Mouse (Mus musculus): ENCODE measurements around the gene Adamts17. TPM values are rescaled to one million over a fixed set of nuclear protein-coding genes. Genes with fewer than 3 reads are reported as not detected.
A peak's percentile ranks its signal among the peaks of the same experiment; 100 is the strongest.

Gene Adamts17
- polyA plus RNA-seq, 1 experiment from 2014 or later: 4.3 TPM

DNA sequence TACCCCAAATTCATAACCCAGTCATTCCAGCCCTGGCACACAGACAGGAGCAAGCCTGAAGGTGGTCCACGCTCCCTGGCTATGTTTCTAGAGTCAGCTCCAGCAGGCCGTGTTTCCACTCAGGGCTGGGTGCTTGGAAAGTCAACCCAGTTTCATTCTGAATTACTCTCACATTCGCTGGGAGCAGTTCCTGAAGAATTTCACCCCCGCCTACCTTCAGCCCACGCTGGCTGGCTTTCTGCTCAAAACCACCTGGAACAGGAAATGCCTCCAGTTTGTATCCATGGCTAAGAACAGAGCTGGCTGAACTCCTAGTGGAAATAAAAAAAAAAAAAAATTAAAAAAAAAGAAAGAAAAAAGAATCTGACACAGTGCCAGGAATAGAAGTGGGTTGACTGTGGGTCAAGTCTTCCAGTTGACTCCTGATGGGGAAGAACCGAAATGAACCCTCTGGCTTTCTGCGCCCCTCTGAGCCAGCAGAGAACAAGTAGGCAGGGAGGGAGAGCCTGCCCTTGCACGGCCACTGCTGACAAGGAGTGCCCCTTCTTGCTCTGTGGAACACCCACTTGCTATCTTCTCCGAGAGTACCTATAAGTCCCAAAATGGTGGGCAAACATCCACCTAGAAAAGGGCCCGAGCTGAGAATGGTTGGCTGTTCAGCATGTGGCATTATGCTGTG is 225.2 kb downstream of the Adamts17 start:
- H3K27ac ChIP-seq (ENCODE audit: low read depth, low read length): no peak overlapping the region
- no peak overlapping the region for H3K4me2 ChIP-seq (replicated peaks; ENCODE audit: low read depth, low read length)
- H3K4me3 ChIP-seq (ENCODE audit: low read length): no peak overlapping the region
- H3K9ac ChIP-seq (ENCODE audit: low read depth, low read length): no peak overlapping the region
- 83% methylated on average over 10 of the region's 10 CpGs for WGBS
- no peaks in the 10 kb centered on the region for H3K4me1 ChIP-seq (ENCODE audit: control insufficient read depth, insufficient read depth, low read length)
- no peaks in the 10 kb centered on the region for H3K9me3 ChIP-seq (ENCODE audit: control insufficient read depth, low read length)
- H3K27me3 ChIP-seq (ENCODE audit: control insufficient read depth, insufficient read depth, low read length): no peaks in the 10 kb centered on the region
- no peak for ATAC-seq (ENCODE audit: low FRiP score, low TSS enrichment)
- no peaks in the 10 kb centered on the region for H3K36me3 ChIP-seq (ENCODE audit: control insufficient read depth, insufficient read depth, low read length)

DNA sequence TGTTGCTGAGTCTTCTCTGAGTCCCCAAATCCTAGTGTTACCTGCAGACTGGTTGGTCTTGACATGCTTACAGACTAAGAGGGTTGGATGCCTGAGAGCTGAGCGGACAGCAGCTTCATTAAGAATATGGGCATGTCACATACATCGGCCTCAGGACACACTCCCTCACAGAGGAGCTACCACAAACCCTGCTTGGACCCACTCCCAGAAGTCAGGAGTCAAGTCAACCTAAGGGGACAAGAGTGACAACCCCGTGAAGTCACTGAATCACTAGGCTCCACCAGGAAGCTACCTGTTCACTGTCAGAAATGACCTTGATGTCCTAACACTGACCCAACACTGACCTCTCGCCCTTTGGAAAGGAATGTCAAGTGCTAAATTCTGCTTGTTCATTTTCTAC is 226.1 kb downstream of the Adamts17 start:
- H3K4me1 ChIP-seq (ENCODE audit: control insufficient read depth, insufficient read depth, low read length): no peaks in the 10 kb centered on the region
- no peaks in the 10 kb centered on the region for H3K36me3 ChIP-seq (ENCODE audit: control insufficient read depth, insufficient read depth, low read length)
- 85% methylated on average over 4 of the region's 4 CpGs for WGBS
- no peak overlapping the region for H3K9ac ChIP-seq (ENCODE audit: low read depth, low read length)
- no peak overlapping the region for H3K4me2 ChIP-seq (replicated peaks; ENCODE audit: low read depth, low read length)
- no peaks in the 10 kb centered on the region for H3K9me3 ChIP-seq (ENCODE audit: control insufficient read depth, low read length)
- H3K27me3 ChIP-seq (ENCODE audit: control insufficient read depth, insufficient read depth, low read length): no peaks in the 10 kb centered on the region
- H3K27ac ChIP-seq (ENCODE audit: low read depth, low read length): no peak overlapping the region
- no peak overlapping the region for H3K4me3 ChIP-seq (ENCODE audit: low read length)
- ATAC-seq (ENCODE audit: low FRiP score, low TSS enrichment): no peak

DNA sequence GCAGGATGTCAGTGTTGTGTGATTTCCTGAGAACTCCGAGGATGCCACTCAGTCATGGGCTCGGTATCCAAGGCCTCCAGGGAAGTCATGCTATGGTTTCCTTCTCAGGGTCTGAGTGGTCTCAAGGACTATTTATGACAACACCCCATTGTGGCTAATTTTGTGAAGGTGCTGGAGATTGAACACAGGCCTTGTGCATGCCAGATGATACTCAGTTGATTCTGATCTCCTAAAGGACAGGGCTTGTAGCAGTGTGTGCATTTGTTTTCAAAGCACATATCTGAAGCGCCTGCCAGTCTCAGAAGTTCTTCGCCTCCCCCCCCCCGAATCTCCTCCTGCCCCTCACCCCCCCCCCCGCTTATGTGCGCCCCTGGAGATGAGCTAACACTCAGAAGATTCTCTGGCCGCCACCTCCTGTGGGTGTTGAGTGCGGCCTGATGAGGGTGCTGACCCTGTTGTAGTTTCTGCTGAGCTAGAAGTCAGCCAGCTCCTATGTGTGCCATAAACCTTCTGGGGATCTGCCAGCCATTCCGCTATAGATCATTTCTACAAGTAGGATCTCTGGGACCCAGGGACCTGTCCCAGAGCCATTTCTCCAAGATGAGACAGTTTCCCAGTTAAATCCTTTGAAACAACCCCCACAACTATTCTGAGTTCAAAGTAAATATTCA is 232.6 kb downstream of the Adamts17 start:
- H3K27me3 ChIP-seq (ENCODE audit: control insufficient read depth, insufficient read depth, low read length): no peaks in the 10 kb centered on the region
- H3K4me3 ChIP-seq (ENCODE audit: low read length): no peak overlapping the region
- WGBS: 70% methylated on average over 10 of the region's 10 CpGs
- H3K9me3 ChIP-seq (ENCODE audit: control insufficient read depth, low read length): no peaks in the 10 kb centered on the region
- no peak for ATAC-seq (ENCODE audit: low FRiP score, low TSS enrichment)
- H3K9ac ChIP-seq (ENCODE audit: low read depth, low read length): no peak overlapping the region
- H3K36me3 ChIP-seq (ENCODE audit: control insufficient read depth, insufficient read depth, low read length): no peaks in the 10 kb centered on the region
- H3K27ac ChIP-seq (ENCODE audit: low read depth, low read length): no peak overlapping the region
- H3K4me1 ChIP-seq (ENCODE audit: control insufficient read depth, insufficient read depth, low read length): no peaks in the 10 kb centered on the region
- H3K4me2 ChIP-seq (replicated peaks; ENCODE audit: low read depth, low read length): no peak overlapping the region

- H3K27ac ChIP-seq (ENCODE audit: low read depth, low read length): no peak overlapping the region
- ATAC-seq (ENCODE audit: low FRiP score, low TSS enrichment): no peak
- no peak overlapping the region for H3K4me2 ChIP-seq (replicated peaks; ENCODE audit: low read depth, low read length)
- no peak overlapping the region for H3K9ac ChIP-seq (ENCODE audit: low read depth, low read length)
- H3K9me3 ChIP-seq (ENCODE audit: control insufficient read depth, low read length): no peaks in the 10 kb centered on the region
- WGBS: 84% methylated on average over 10 of the region's 10 CpGs
- H3K27me3 ChIP-seq (ENCODE audit: control insufficient read depth, insufficient read depth, low read length): no peaks in the 10 kb centered on the region
- H3K36me3 ChIP-seq (ENCODE audit: control insufficient read depth, insufficient read depth, low read length): no peaks in the 10 kb centered on the region
- no peak overlapping the region for H3K4me3 ChIP-seq (ENCODE audit: low read length)
- H3K4me1 ChIP-seq (ENCODE audit: control insufficient read depth, insufficient read depth, low read length): no peaks in the 10 kb centered on the region
These were observed 243.2 kb downstream of the Adamts17 start for GRCm38 (mm10) chr7:67082751-67083150.

GRCm38 (mm10) chr7:67087759-67088158 is 248.2 kb downstream of the Adamts17 start:
- H3K9me3 ChIP-seq (ENCODE audit: control insufficient read depth, low read length): no peaks in the 10 kb centered on the region
- 47% methylated on average over 6 of the region's 6 CpGs for WGBS

GRCm38 (mm10) chr7:67097096-67097495 is 257.6 kb downstream of the Adamts17 start:
- Histone ChIP-seq H3K4me1 (ENCODE audit: control insufficient read depth, insufficient read depth, low read length) (0 out of 2 replicates have a peak, but pooled peaks cover under 1% of the 10 kb centered on the region), H3K27ac (ENCODE audit: low read depth, low read length) (no peak overlapping the region), H3K36me3 (ENCODE audit: control insufficient read depth, insufficient read depth, low read length) (no peaks in the 10 kb centered on the region), H3K4me3 (ENCODE audit: low read length) (no peak overlapping the region), H3K4me2 (replicated peaks; ENCODE audit: low read depth, low read length) (no peak overlapping the region), H3K27me3 (ENCODE audit: control insufficient read depth, insufficient read depth, low read length) (no peaks in the 10 kb centered on the region), H3K9me3 (ENCODE audit: control insufficient read depth, low read length) (no peaks in the 10 kb centered on the region), H3K9ac (ENCODE audit: low read depth, low read length) (no peak overlapping the region)
- WGBS: 87% methylated on average over 2 of the region's 2 CpGs
- no peak for ATAC-seq (ENCODE audit: low FRiP score, low TSS enrichment)

More at GRCm38 (mm10) chr7:67087759-67088158, 248.2 kb downstream of the Adamts17 start:
- H3K27ac ChIP-seq (ENCODE audit: low read depth, low read length): no peak overlapping the region
- no peak overlapping the region for H3K9ac ChIP-seq (ENCODE audit: low read depth, low read length)
- no peak for ATAC-seq (ENCODE audit: low FRiP score, low TSS enrichment)
- no peak overlapping the region for H3K4me3 ChIP-seq (ENCODE audit: low read length)
- H3K4me1 ChIP-seq (ENCODE audit: control insufficient read depth, insufficient read depth, low read length): no peaks in the 10 kb centered on the region
- H3K27me3 ChIP-seq (ENCODE audit: control insufficient read depth, insufficient read depth, low read length): no peaks in the 10 kb centered on the region
- H3K36me3 ChIP-seq (ENCODE audit: control insufficient read depth, insufficient read depth, low read length): no peaks in the 10 kb centered on the region
- no peak overlapping the region for H3K4me2 ChIP-seq (replicated peaks; ENCODE audit: low read depth, low read length)

- ATAC-seq (ENCODE audit: low FRiP score, low TSS enrichment): no peak
- H3K4me2 ChIP-seq (replicated peaks; ENCODE audit: low read depth, low read length): no peak overlapping the region
- no peak overlapping the region for H3K4me3 ChIP-seq (ENCODE audit: low read length)
- no peaks in the 10 kb centered on the region for H3K36me3 ChIP-seq (ENCODE audit: control insufficient read depth, insufficient read depth, low read length)
- H3K27ac ChIP-seq (ENCODE audit: low read depth, low read length): no peak overlapping the region
- no peak overlapping the region for H3K9ac ChIP-seq (ENCODE audit: low read depth, low read length)
- no peaks in the 10 kb centered on the region for H3K9me3 ChIP-seq (ENCODE audit: control insufficient read depth, low read length)
- H3K4me1 ChIP-seq (ENCODE audit: control insufficient read depth, insufficient read depth, low read length): 0 out of 2 replicates have a peak, but pooled peaks cover 5% of the 10 kb centered on the region
- 61% methylated on average over 3 of the region's 3 CpGs for WGBS
- H3K27me3 ChIP-seq (ENCODE audit: control insufficient read depth, insufficient read depth, low read length): no peaks in the 10 kb centered on the region
These were observed 262.0 kb downstream of the Adamts17 start for GRCm38 (mm10) chr7:67101418-67101973.

GRCm38 (mm10) chr7:67110551-67111159 is 271.1 kb downstream of the Adamts17 start:
- no peaks in the 10 kb centered on the region for H3K9me3 ChIP-seq (ENCODE audit: control insufficient read depth, low read length)
- WGBS: 77% methylated on average over 12 of the region's 12 CpGs
- H3K9ac ChIP-seq (ENCODE audit: low read depth, low read length): no peak overlapping the region
- no peak overlapping the region for H3K4me3 ChIP-seq (ENCODE audit: low read length)
- no peak overlapping the region for H3K27ac ChIP-seq (ENCODE audit: low read depth, low read length)
- no peaks in the 10 kb centered on the region for H3K4me1 ChIP-seq (ENCODE audit: control insufficient read depth, insufficient read depth, low read length)
- ATAC-seq (ENCODE audit: low FRiP score, low TSS enrichment): peak; percentile 49; the same call in 1 of the 2 replicates
- no peaks in the 10 kb centered on the region for H3K36me3 ChIP-seq (ENCODE audit: control insufficient read depth, insufficient read depth, low read length)
- H3K27me3 ChIP-seq (ENCODE audit: control insufficient read depth, insufficient read depth, low read length): no peaks in the 10 kb centered on the region
- no peak overlapping the region for H3K4me2 ChIP-seq (replicated peaks; ENCODE audit: low read depth, low read length)

Data from kidney, embryonic 14.5 days (tissue).